Mouse (Mus musculus) activated CD4-positive, CD25-positive, alpha-beta regulatory T cell, adult 9 weeks (primary cell): ENCODE measurements around the gene Efemp2. TPM values are rescaled to one million over a fixed set of nuclear protein-coding genes. Genes with fewer than 3 reads are reported as not detected.

Source experiments
- polyA plus RNA-seq: library from polyadenylated mRNA; unstranded; fragments of 100-300 nt; shearing (Covaris generic); gene quantifications from one replicate; pipeline ENCODE4 v1.2.1, GENCODE M21; 2017

Efemp2 gene
- 2.5 TPM for polyA plus RNA-seq

GRCm38 (mm10) chr19:5473720-5474119 is at the start of gene Efemp2:
Gene Efemp2 (plus strand): TSS chr19:5473954.

GRCm38 (mm10) chr19:5424782-5425741 is 48.7 kb upstream of the Efemp2 start, which contains the start of the genes Drap1 and AI837181:
Gene Drap1 (minus strand): TSS chr19:5424979.
Gene AI837181 (plus strand): TSS chr19:5425144.

DNA sequence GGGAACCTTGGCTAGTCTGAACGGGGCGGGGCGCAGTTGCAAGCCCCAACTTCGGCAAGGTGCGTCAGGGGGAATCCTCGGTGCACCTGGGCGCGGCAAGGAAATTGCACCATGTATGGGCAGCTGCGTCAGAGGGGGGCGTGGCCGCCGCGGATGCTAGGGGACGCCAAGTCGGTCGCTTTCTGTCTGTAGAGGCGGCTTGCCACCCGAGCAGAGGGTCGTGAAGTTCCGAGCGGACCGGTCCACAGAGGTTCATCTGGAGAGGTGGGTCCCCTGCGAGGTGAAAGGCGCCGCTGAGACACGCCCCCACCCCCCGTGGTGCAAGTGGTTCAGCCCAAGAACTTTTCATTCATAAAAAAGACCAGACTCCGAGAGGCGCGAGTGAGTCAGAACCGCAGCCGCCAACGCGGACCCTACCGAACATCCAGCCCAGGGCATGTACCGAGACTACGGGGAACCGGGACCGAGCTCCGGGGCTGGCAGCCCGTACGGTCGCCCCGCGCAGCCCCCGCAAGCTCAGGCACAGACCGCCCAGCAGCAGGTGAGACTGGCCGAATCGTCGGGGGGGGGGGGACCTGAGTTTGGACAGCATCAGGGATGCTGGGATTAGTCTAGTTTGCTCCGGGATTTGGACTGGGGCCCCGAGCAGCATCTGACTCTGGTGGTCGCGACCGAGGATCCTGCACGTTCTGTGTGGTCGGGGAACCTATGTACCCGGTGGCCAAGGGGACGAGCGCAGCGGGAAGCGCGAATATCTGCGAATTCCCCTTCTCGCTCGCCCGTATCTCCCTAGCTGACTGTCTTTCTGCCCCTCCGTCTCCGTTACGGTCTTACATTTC is 26.0 kb upstream of the Efemp2 start, which contains the start of gene Fosl1:
Fosl1 (plus strand) TSS at position 33 of the 839 bp plus-strand sequence.

GRCm38 (mm10) chr19:5457746-5458442 is 15.9 kb upstream of the Efemp2 start, which contains the start of gene Ccdc85b:
Gene Ccdc85b (minus strand): TSS chr19:5457894.

GRCm38 (mm10) chr19:5460465-5460911 is 13.3 kb upstream of the Efemp2 start, which contains the start of gene Fibp:
Gene Fibp (plus strand): TSS chr19:5460615.

GRCm38 (mm10) chr19:5468374-5468773 is 5.4 kb upstream of the Efemp2 start, which contains the start of gene Ctsw:
Gene Ctsw (minus strand): TSS chr19:5468507.

DNA sequence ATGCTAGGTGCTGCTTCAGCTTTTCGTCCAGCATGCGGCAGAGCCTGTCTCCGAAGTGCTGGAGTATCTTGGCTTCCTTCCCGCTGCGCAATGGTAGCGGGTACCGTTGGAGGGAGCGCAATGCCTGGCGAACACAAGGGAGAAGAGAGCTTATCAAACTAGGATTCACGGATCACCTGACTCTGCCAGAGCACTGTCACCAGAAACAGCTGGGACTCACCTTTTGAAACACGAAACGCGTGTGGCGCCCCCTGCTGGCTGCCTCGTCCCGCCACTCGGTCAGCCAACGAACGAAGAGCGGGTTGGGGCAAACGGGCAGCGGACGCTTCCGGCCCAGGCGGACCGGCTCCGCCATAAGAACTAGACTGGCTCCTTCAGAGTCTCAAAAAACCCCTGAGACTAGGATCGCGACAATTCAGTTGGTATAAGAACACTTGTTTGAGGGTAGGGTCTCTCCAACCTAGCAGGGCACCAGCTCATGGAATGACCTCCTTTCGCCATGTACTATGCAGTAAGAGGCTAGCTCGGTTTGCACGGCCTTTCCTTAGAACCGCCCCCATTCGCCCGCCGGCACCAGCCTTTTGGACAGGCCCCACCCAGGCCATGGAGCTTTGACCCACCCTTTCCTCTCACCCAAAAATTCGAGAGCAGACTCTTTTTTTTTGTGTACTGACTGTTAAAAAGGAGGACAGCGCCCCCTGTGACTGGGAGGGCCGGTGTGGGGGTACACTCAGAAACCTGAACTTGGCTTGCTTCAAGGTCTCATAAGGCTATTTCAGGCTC is 14.2 kb downstream of the Efemp2 start, which contains the start of gene Mus81:
Mus81 (minus strand) TSS at position 635 of the 783 bp plus-strand sequence.

DNA sequence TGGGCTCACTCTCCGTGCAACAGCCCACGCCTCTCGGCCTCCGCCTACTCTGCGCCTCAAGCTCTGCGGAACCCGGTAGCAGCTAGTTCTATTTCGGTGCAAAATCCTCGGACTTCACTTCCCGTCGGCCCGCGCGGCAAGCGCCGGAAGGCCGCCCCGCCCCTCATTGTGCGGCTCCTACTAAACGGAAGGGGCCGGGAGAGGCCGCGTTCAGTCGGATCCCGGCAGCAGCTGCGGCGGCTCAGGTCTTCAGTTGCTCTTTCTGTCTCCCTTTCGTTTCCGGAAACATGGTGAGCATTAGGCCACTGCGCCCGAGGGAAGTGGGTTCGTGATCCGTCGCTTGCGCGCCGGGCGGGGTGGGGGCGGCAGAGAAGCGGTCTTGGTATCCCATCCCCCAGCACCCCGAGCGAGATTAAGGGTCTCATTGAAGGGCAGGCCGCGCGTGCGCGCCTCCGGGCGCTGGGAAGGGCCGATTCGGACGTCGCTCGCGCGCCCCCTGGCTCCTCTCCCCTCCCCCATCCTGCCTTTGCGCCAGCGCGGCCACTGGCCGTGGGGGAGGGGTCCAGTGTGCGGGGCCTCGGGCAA is 16.7 kb downstream of the Efemp2 start, which contains the start of gene Cfl1:
Cfl1 (plus strand) TSS at position 143 of the 585 bp plus-strand sequence.

DNA sequence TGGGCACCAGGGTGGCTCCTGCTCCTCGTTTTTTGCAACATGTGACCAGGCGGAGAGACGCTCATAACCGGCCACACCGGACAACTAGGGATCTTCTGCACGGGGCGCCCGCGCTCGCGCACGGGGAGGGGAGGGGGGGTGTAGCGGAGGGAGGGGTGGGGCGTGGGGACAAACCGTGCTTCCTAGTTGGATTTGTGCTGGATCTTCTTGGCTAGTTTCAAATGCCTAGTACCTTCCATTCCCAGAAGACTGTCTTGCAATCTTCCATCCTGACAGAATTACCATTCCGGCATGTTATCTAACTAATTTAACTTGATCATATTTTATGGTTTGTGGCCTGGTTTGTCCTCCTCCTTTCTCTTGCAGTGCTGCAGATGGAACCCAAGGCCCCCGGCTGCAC is 29.9 kb downstream of the Efemp2 start, which contains the start of gene 1700020D05Rik:
1700020D05Rik (minus strand) TSS at position 101 of the 400 bp plus-strand sequence.

GRCm38 (mm10) chr19:5510031-5511026 is 36.6 kb downstream of the Efemp2 start, which contains the start of gene Snx32:
Gene Snx32 (minus strand): TSS chr19:5510538.

Other genes with a start within 250 kb of the Efemp2 start
- gene Pacs1, start 200.8 kb upstream of the Efemp2 start, polyA plus RNA-seq: 16.5 TPM
- 415 TPM for gene Sf3b2, start 178.5 kb upstream of the Efemp2 start, polyA plus RNA-seq
- gene Gal3st3, start 175.6 kb upstream of the Efemp2 start, polyA plus RNA-seq: not detected
- gene Catsper1, start 138.2 kb upstream of the Efemp2 start, polyA plus RNA-seq: not detected
- gene Cst6, start 124.4 kb upstream of the Efemp2 start, polyA plus RNA-seq: 2.0 TPM
- 58.1 TPM for gene Eif1ad, start 107.2 kb upstream of the Efemp2 start, polyA plus RNA-seq
- 305 TPM for gene Banf1, start 106.8 kb upstream of the Efemp2 start, polyA plus RNA-seq
- 35.0 TPM for gene Sart1, start 85.3 kb upstream of the Efemp2 start, polyA plus RNA-seq
- 0.60 TPM for gene Tsga10ip, start 71.4 kb upstream of the Efemp2 start, polyA plus RNA-seq
- 75.7 TPM for gene Drap1, start 49.0 kb upstream of the Efemp2 start, polyA plus RNA-seq
- gene AI837181, start 48.8 kb upstream of the Efemp2 start, polyA plus RNA-seq: 19.2 TPM
- gene Fosl1, start 26.4 kb upstream of the Efemp2 start, polyA plus RNA-seq: not detected
- 5.3 TPM for gene Ccdc85b, start 16.1 kb upstream of the Efemp2 start, polyA plus RNA-seq
- 148 TPM for gene Fibp, start 13.3 kb upstream of the Efemp2 start, polyA plus RNA-seq
- 81.4 TPM for gene Ctsw, start 5.4 kb upstream of the Efemp2 start, polyA plus RNA-seq
- gene Mus81, start 14.4 kb downstream of the Efemp2 start, polyA plus RNA-seq: 81.3 TPM
- gene Cfl1, start 16.5 kb downstream of the Efemp2 start, polyA plus RNA-seq: 4,076 TPM
- 0.45 TPM for gene 1700020D05Rik, start 29.8 kb downstream of the Efemp2 start, polyA plus RNA-seq
- gene Snx32, start 36.6 kb downstream of the Efemp2 start, polyA plus RNA-seq: 20.1 TPM
- not detected for gene Ovol1, start 86.7 kb downstream of the Efemp2 start, polyA plus RNA-seq
- gene Ap5b1, start 94.1 kb downstream of the Efemp2 start, polyA plus RNA-seq: 21.4 TPM
- gene Rnaseh2c, start 127.9 kb downstream of the Efemp2 start, polyA plus RNA-seq: 145 TPM
- gene Kat5, start 136.3 kb downstream of the Efemp2 start, polyA plus RNA-seq: 51.5 TPM
- gene Rela, start 163.5 kb downstream of the Efemp2 start, polyA plus RNA-seq: 151 TPM
- 75.3 TPM for gene Sipa1, start 189.8 kb downstream of the Efemp2 start, polyA plus RNA-seq
- gene Map3k11, start 214.8 kb downstream of the Efemp2 start, polyA plus RNA-seq: 26.1 TPM
- 64.4 TPM for gene Pcnx3, start 215.0 kb downstream of the Efemp2 start, polyA plus RNA-seq
- 3.6 TPM for gene Kcnk7, start 230.4 kb downstream of the Efemp2 start, polyA plus RNA-seq